In the genomic region with DNA sequence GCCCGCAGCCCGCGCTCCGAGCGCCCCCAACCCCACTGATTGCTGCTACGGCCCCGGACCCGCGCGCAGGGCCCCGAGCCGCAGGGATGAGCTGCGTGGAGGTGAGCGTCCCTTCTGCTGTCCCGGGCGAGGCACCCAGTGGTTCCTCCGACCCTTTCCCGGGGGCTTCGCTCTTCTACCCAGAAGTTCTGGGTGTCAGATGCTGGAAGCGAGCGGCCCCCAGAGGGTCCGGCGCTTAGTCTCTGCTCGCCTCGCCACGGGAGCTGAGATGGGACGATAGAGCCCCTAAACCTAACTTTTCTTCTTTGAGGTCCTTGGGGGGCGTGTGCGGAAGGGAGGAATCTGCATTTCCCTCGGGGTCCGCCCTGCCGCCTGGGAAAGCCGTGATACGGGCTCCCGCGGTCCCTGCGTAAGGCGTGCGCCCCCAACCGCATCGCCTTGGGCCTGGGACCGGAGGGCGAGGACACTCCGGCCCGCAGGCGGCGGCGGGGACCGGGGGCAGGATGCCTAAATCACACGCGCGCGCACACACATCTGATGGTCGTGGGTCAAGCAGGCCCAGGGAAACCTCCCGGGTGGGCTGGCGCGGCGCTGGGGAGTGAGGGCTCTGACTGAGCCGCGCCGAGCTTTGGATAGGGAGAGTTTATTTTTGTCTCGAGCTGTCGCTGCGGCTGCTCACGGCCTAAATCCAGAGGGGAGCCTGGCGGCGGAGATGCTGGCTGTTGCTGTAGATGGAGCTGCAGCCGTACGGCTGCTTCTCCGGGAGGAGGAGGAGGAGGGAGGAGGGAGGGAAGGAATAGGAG, we compare ENCODE assay signal across 7 mouse cellular contexts. TPM values are rescaled to one million over a fixed set of nuclear protein-coding genes. Genes with fewer than 3 reads are reported as not detected.
DNase-seq lines count a peak whose midpoint lies in the region; ATAC-seq and TF ChIP-seq lines count a peak whose summit lies in the region.

No protein-coding gene starts in this region.

- no peaks in the 10 kb centered on the region for H3K27me3 ChIP-seq in intestine, embryonic 14.5 days (replicated peaks; ENCODE audit: control insufficient read depth, insufficient read depth, low read length)
- peaks cover 2% of the 10 kb centered on the region; the same call in 1 of the 2 replicates for H3K27me3 ChIP-seq in midbrain, embryonic 11.5 days (ENCODE audit: control insufficient read depth, insufficient read depth, low read length)
- H3K27me3 ChIP-seq in stomach, embryonic 14.5 days (ENCODE audit: control insufficient read depth, insufficient read depth, low read length), result no peaks in the 10 kb centered on the region

- intact Hi-C loops in left cerebral cortex, postnatal 25 days (cut with DNase I), result loop anchor here (5.0 to 10.0 kb wide), 4 partner anchors 59 to 384 kb away; a partner anchor contains a TSS

- H3K4me2 ChIP-seq in intestine, embryonic 14.5 days (ENCODE audit: low read length), result peak overlapping the region; percentile 96
- H3K4me2 ChIP-seq in midbrain, embryonic 11.5 days, result peak overlapping the region; percentile 90
- peak overlapping the region; percentile 90 for H3K4me2 ChIP-seq in stomach, embryonic 14.5 days (replicated peaks; ENCODE audit: low read depth, low read length)

- 0 out of 2 replicates have a peak, but pooled peaks cover 2% of the 10 kb centered on the region for H3K36me3 ChIP-seq in intestine, embryonic 14.5 days (ENCODE audit: control insufficient read depth, insufficient read depth, low read length)
- H3K36me3 ChIP-seq in midbrain, embryonic 11.5 days (ENCODE audit: control insufficient read depth, insufficient read depth, low read length), result no peaks in the 10 kb centered on the region
- no peaks in the 10 kb centered on the region for H3K36me3 ChIP-seq in stomach, embryonic 14.5 days (ENCODE audit: control insufficient read depth, insufficient read depth, low read length)

- under 1% methylated on average over 68 of the region's 70 CpGs for WGBS in intestine, embryonic 14.5 days
- WGBS in midbrain, embryonic 11.5 days, result under 1% methylated on average over 61 of the region's 70 CpGs
- WGBS in stomach, embryonic 14.5 days, result under 1% methylated on average over 67 of the region's 70 CpGs

- peaks cover 7% of the 10 kb centered on the region for H3K4me1 ChIP-seq in cortical plate, adult 2 months (ENCODE audit: control insufficient read depth, insufficient read depth, low read length)
- H3K4me1 ChIP-seq in intestine, embryonic 14.5 days (replicated peaks; ENCODE audit: control insufficient read depth, insufficient read depth, low read length), result peaks cover 16% of the 10 kb centered on the region
- peaks cover 23% of the 10 kb centered on the region for H3K4me1 ChIP-seq in midbrain, embryonic 11.5 days (ENCODE audit: control insufficient read depth, insufficient read depth, low read length)
- peaks cover 6% of the 10 kb centered on the region; the same call in 1 of the 2 replicates for H3K4me1 ChIP-seq in stomach, embryonic 14.5 days (ENCODE audit: control insufficient read depth, insufficient read depth, low read length)

- peak overlapping the region; percentile 79 for H3K9ac ChIP-seq in intestine, embryonic 14.5 days (ENCODE audit: low read length)
- H3K9ac ChIP-seq in midbrain, embryonic 11.5 days (ENCODE audit: low read length), result peak overlapping the region; percentile 79
- H3K9ac ChIP-seq in stomach, embryonic 14.5 days (replicated peaks; ENCODE audit: low read depth, low read length), result peak overlapping the region; percentile 78

- 0 out of 2 replicates have a peak, but pooled peaks have one; percentile 29 for TF ChIP-seq POLR2A in cortical plate, adult 2 months (IDR thresholded peaks at IDR 0.05; ENCODE audit: extremely low read depth, insufficient read depth, low read length)

- H3K9me3 ChIP-seq in intestine, embryonic 14.5 days (ENCODE audit: control insufficient read depth, low read length), result no peaks in the 10 kb centered on the region
- H3K9me3 ChIP-seq in midbrain, embryonic 11.5 days (ENCODE audit: control insufficient read depth, low read length), result no peaks in the 10 kb centered on the region
- H3K9me3 ChIP-seq in stomach, embryonic 14.5 days (ENCODE audit: control insufficient read depth, low read depth, low read length), result no peaks in the 10 kb centered on the region

- peak; percentile 71 to 87 for DNase-seq in adrenal gland, adult (ENCODE audit: inconsistent age in 2 of 2, low spot score in 1 of 2)
- DNase-seq in gastrocnemius, postnatal 10 days, result peak; percentile 64
- peak; percentile 86 for DNase-seq in intestine, embryonic 14.5 days (ENCODE audit: low spot score)
- peak; percentile 75 to 85 for DNase-seq in left cerebral cortex, postnatal 25 days (ENCODE audit: low spot score in 2 of 2)
- DNase-seq in midbrain, embryonic 11.5 days (ENCODE audit: low spot score, missing footprints), result peak; percentile 95

- H3K27ac ChIP-seq in cortical plate, adult 2 months (ENCODE audit: insufficient read depth, low read length), result peak overlapping the region; percentile 54
- peak overlapping the region; percentile 93 for H3K27ac ChIP-seq in intestine, embryonic 14.5 days (ENCODE audit: low read depth)
- peak overlapping the region; percentile 57 for H3K27ac ChIP-seq in midbrain, embryonic 11.5 days (ENCODE audit: low read depth, low read length)
- H3K27ac ChIP-seq in stomach, embryonic 14.5 days (ENCODE audit: low read length), result peak overlapping the region; percentile 95

- TF ChIP-seq CTCF in cortical plate, adult 2 months (IDR thresholded peaks at IDR 0.05; ENCODE audit: extremely low read depth, insufficient read depth, low read length), result no peak

- peak; percentile 7; the same call in 1 of the 2 replicates for ATAC-seq in intestine, embryonic 14.5 days (replicated peaks; ENCODE audit: low FRiP score, low TSS enrichment, low read depth)
- ATAC-seq in midbrain, embryonic 11.5 days (ENCODE audit: low FRiP score), result peak; percentile 46
- ATAC-seq in stomach, embryonic 14.5 days (ENCODE audit: insufficient number of reproducible peaks, insufficient read depth, low FRiP score, low read depth), result peak; percentile 11; the same call in 1 of the 2 replicates

- peak overlapping the region; percentile 70 for H3K4me3 ChIP-seq in cortical plate, adult 2 months (ENCODE audit: insufficient read depth, low read length)
- peak overlapping the region; percentile 75 for H3K4me3 ChIP-seq in intestine, embryonic 14.5 days (ENCODE audit: low read depth, low read length)
- H3K4me3 ChIP-seq in midbrain, embryonic 11.5 days (ENCODE audit: low read depth, low read length), result peak overlapping the region; percentile 61
- H3K4me3 ChIP-seq in stomach, embryonic 14.5 days (ENCODE audit: low read depth, low read length), result peak overlapping the region; percentile 71

RNA-seq across cellular contexts. Expression of a gene that starts 0.6 kb away (rescaled TPM):
- 13.0 and 14.0 TPM in 2 replicates for polyA plus RNA-seq in cortical plate, adult 2 months (2012; rRNA removed)
- 10 to 100 TPM; 39.4 to 46.3 TPM for total RNA-seq in gastrocnemius, postnatal 10 days (2021)
- polyA plus RNA-seq in intestine, embryonic 14.5 days (2014; fragmentation: Nextera tagmentation; extraction: Ambion mirVana), result 4.4 and 4.9 TPM in 2 replicates
- 10 to 100 TPM; 23.7 to 25.7 TPM for total RNA-seq in left cerebral cortex, postnatal 25 days (2021)
- 2.7 and 2.8 TPM in 2 replicates for polyA plus RNA-seq in midbrain, embryonic 11.5 days (2014; fragmentation: Nextera tagmentation; extraction: Ambion mirVana)
- 5.9 and 7.3 TPM in 2 replicates for polyA plus RNA-seq in stomach, embryonic 14.5 days (2014; fragmentation: Nextera tagmentation; extraction: Ambion mirVana)

RNA-seq across cellular contexts. Expression of a gene that starts 51.3 kb away (rescaled TPM):
- polyA plus RNA-seq in cortical plate, adult 2 months (2012; rRNA removed), result 42.1 and 44.6 TPM in 2 replicates
- total RNA-seq in gastrocnemius, postnatal 10 days (2021), result 10 to 100 TPM; 37.3 to 38.6 TPM
- 25.3 and 28.6 TPM in 2 replicates for polyA plus RNA-seq in intestine, embryonic 14.5 days (2014; fragmentation: Nextera tagmentation; extraction: Ambion mirVana)
- 10 to 100 TPM; 33.0 to 35.7 TPM for total RNA-seq in left cerebral cortex, postnatal 25 days (2021)
- 38.6 and 38.7 TPM in 2 replicates for polyA plus RNA-seq in midbrain, embryonic 11.5 days (2014; fragmentation: Nextera tagmentation; extraction: Ambion mirVana)
- 24.3 and 30.6 TPM in 2 replicates for polyA plus RNA-seq in stomach, embryonic 14.5 days (2014; fragmentation: Nextera tagmentation; extraction: Ambion mirVana)

Comparison
In these comparisons a context has a peak if more than half of its experiments do, and no peak if none do; other contexts are left out.
1. Peak in every context shown above with its lines: DNase-seq, ATAC-seq, H3K4me3 ChIP-seq and H3K27ac ChIP-seq.